Mouse (Mus musculus): ENCODE measurements around the gene Akap2.

DNA sequence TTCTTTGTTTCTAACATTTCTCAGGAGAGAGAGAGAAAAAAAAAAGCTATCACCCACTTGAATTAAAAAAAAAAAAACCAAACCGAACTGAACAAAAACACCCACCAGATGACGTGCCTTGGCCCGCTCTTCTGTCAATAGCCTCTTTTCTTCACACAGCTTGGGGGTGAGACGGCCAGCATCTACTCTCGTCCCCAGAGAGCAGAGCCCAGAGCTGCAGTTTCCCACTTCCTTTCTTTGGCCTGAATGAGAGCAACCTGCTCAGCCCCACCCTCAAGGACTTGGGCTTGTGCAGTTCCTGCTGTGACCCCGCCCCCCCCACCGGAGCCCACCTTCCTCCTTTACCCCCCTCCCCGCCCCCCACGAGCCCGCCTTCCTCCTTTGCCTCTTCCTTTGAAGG is 150.0 kb downstream of the Akap2 start:
- TF ChIP-seq POLR2A (IDR thresholded peaks at IDR 0.05; ENCODE audit: borderline replicate concordance, extremely low read depth, insufficient read depth, insufficient read length, poor library complexity, severe bottlenecking), result no peak
- TF ChIP-seq CTCF (IDR thresholded peaks at IDR 0.05; ENCODE audit: borderline replicate concordance, extremely low read depth, insufficient read depth, insufficient read length), result no peak

All from brain, embryonic 14.5 days (tissue).